Mouse (Mus musculus) C2C12 (cell line): ENCODE data around the gene Gpx6. TPM values are rescaled to one million over a fixed set of nuclear protein-coding genes. Genes with fewer than 3 reads are reported as not detected.

Experiments used
- H3K27me3 ChIP-seq: one replicate; pipeline ENCODE4 v1.6.1; 2011; ENCODE audit not compliant: control insufficient read depth, insufficient read depth, insufficient read length
- H3K36me3 ChIP-seq: one replicate; pipeline ENCODE4 v1.6.1; 2011; ENCODE audit not compliant: control insufficient read depth, insufficient read depth
- H3K4me3 ChIP-seq: one replicate; pipeline ENCODE4 v1.5.1; 2011; ENCODE audit warnings: mild to moderate bottlenecking, control low read depth; ENCODE audit not compliant: poor library complexity, insufficient read depth, severe bottlenecking
- H3K79me2 ChIP-seq: one replicate; pipeline ENCODE4 v1.6.1; 2011; ENCODE audit not compliant: control insufficient read depth, insufficient read depth
- H3K79me3 ChIP-seq: one replicate; pipeline ENCODE4 v1.6.1; 2011; ENCODE audit warnings: low read depth, control low read depth
- H3ac ChIP-seq: one replicate; pipeline ENCODE3; 2011; ENCODE audit warnings: low read depth; ENCODE audit not compliant: control insufficient read depth, insufficient read length
- CEBPB ChIP-seq: IDR thresholded peaks from one replicate; pipeline ENCODE4 v1.6.1; 2011; ENCODE audit warnings: low read depth, mild to moderate bottlenecking, control low read depth, moderate library complexity
- CTCF ChIP-seq: IDR thresholded peaks from one replicate; pipeline ENCODE4 v1.5.1; 2011; ENCODE audit not compliant: control insufficient read depth, insufficient read depth, insufficient read length
- FOSL1 ChIP-seq: IDR thresholded peaks from one replicate; pipeline ENCODE4 v1.8.0; 2011; ENCODE audit warnings: mild to moderate bottlenecking, low read length; ENCODE audit not compliant: poor library complexity, insufficient read depth, severe bottlenecking
- MAX ChIP-seq: IDR thresholded peaks from one replicate; pipeline ENCODE4 v1.6.1; 2011; ENCODE audit warnings: mild to moderate bottlenecking, control low read depth
- MYOD1 ChIP-seq: IDR thresholded peaks from one replicate; pipeline ENCODE4 v1.6.1; 2011; ENCODE audit warnings: low read depth; ENCODE audit not compliant: control insufficient read depth, insufficient read length
- MYOG ChIP-seq: IDR thresholded peaks from one replicate; pipeline ENCODE4 v1.6.1; 2011; ENCODE audit not compliant: control insufficient read depth, insufficient read length; ENCODE audit errors: extremely low read depth
- USF1 ChIP-seq: IDR thresholded peaks from one replicate; pipeline ENCODE4 v1.6.1; 2011; ENCODE audit warnings: low read depth, mild to moderate bottlenecking, control low read depth, moderate library complexity
- polyA plus RNA-seq: library from polyadenylated mRNA; unstranded; fragments of >200 nt; fragmentation: generic; extraction: Trizol; gene quantifications from one replicate; pipeline ENCODE4 v1.2.1, GENCODE M21; 2012; ENCODE audit warnings: missing spikeins

Gpx6 gene
- polyA plus RNA-seq, 1 experiment = not detected

- Histone ChIP-seq H3K4me3 (no peak overlapping the region), H3K27me3 (no peaks in the 10 kb centered on the region), H3K36me3 (no peaks in the 10 kb centered on the region), H3ac (no peak overlapping the region), H3K79me2 (no peaks in the 10 kb centered on the region), H3K79me3 (no peaks in the 10 kb centered on the region)
- no peak for TF ChIP-seq USF1
- no peak for TF ChIP-seq MYOG
- TF ChIP-seq MYOD1 = no peak
- TF ChIP-seq CTCF = no peak
- no peak for TF ChIP-seq MAX
- TF ChIP-seq FOSL1 = no peak
- TF ChIP-seq CEBPB = no peak
Measured at GRCm38 (mm10) chr13:21268262-21268661, 43.7 kb upstream of the Gpx6 start.

GRCm38 (mm10) chr13:21275021-21275814, 36.7 kb upstream of the Gpx6 start:
- no peaks in the 10 kb centered on the region for H3K79me2 ChIP-seq
- H3K27me3 ChIP-seq = no peaks in the 10 kb centered on the region
- H3ac ChIP-seq = peak overlapping the region; percentile 79
- peak overlapping the region; percentile 44 for H3K4me3 ChIP-seq
- no peaks in the 10 kb centered on the region for H3K79me3 ChIP-seq
- TF ChIP-seq FOSL1 (no peak), USF1 (no peak), CEBPB (no peak), MYOG (no peak), MYOD1 (no peak), MAX (no peak), CTCF (no peak)
- H3K36me3 ChIP-seq = no peaks in the 10 kb centered on the region

- Histone ChIP-seq H3ac (peak overlapping the region; percentile 23), H3K79me2 (no peaks in the 10 kb centered on the region), H3K27me3 (no peaks in the 10 kb centered on the region), H3K79me3 (no peaks in the 10 kb centered on the region), H3K36me3 (no peaks in the 10 kb centered on the region), H3K4me3 (peak overlapping the region; percentile 44)
- peak; percentile 1 for TF ChIP-seq CEBPB
- no peak for TF ChIP-seq CTCF
Measured at GRCm38 (mm10) chr13:21275815-21276550, 35.9 kb upstream of the Gpx6 start.

GRCm38 (mm10) chr13:21276551-21276950, 35.4 kb upstream of the Gpx6 start:
- Histone ChIP-seq H3ac (no peak overlapping the region), H3K79me2 (no peaks in the 10 kb centered on the region), H3K4me3 (peak overlapping the region; percentile 44), H3K36me3 (no peaks in the 10 kb centered on the region), H3K79me3 (no peaks in the 10 kb centered on the region), H3K27me3 (no peaks in the 10 kb centered on the region)
- TF ChIP-seq CEBPB (no peak), FOSL1 (no peak), MYOD1 (no peak), MYOG (no peak), USF1 (no peak), MAX (no peak), CTCF (no peak)

- no peaks in the 10 kb centered on the region for H3K27me3 ChIP-seq
- H3K36me3 ChIP-seq = no peaks in the 10 kb centered on the region
- peak overlapping the region; percentile 18 for H3ac ChIP-seq
- no peaks in the 10 kb centered on the region for H3K79me3 ChIP-seq
- H3K79me2 ChIP-seq = no peaks in the 10 kb centered on the region
- no peak for TF ChIP-seq FOSL1
- no peak for TF ChIP-seq USF1
- TF ChIP-seq MYOG = no peak
- no peak for TF ChIP-seq CEBPB
- no peak for TF ChIP-seq CTCF
- no peak for TF ChIP-seq MYOD1
- TF ChIP-seq MAX = no peak
- H3K4me3 ChIP-seq = peak overlapping the region; percentile 37
Measured at GRCm38 (mm10) chr13:21279076-21279475, 32.8 kb upstream of the Gpx6 start.

- Histone ChIP-seq H3K27me3 (no peaks in the 10 kb centered on the region), H3ac (no peak overlapping the region), H3K4me3 (peak overlapping the region; percentile 37), H3K79me2 (no peaks in the 10 kb centered on the region), H3K79me3 (no peaks in the 10 kb centered on the region), H3K36me3 (no peaks in the 10 kb centered on the region)
- TF ChIP-seq MYOG = no peak
- TF ChIP-seq USF1 = peak; percentile 77
- no peak for TF ChIP-seq CTCF
- no peak for TF ChIP-seq CEBPB
- TF ChIP-seq MAX = no peak
Measured at GRCm38 (mm10) chr13:21279559-21279958, 32.4 kb upstream of the Gpx6 start.
